Mouse (Mus musculus) MEL (cell line): ENCODE data around the gene Aph1b. TPM values are rescaled to one million over a fixed set of nuclear protein-coding genes. Genes with fewer than 3 reads are reported as not detected.

Experiments used
- DNase-seq: peaks from one replicate; pipeline ENCODE4 v3.0.0; 2011; ENCODE audit warnings: low read depth, low spot score
- H3K27ac ChIP-seq: 2 replicates; pipeline ENCODE4 v1.5.1; 2012; ENCODE audit warnings: low read depth, mild to moderate bottlenecking, control low read depth, low read length, moderate library complexity; ENCODE audit not compliant: control insufficient read depth
- H3K27me3 ChIP-seq, 2 experiments: fragments of 150-350 bp in 1 of 2; sonication (generic) in 1 of 2; 2 replicates each; pipeline ENCODE4 v1.6.1; 2012; ENCODE audit warnings: low read length in 2 of 2, mild to moderate bottlenecking in 2 of 2, improper control_type of control experiment in 1 of 2, moderate library complexity in 1 of 2; ENCODE audit not compliant: insufficient read depth in 2 of 2, control insufficient read depth in 1 of 2
- H3K36me3 ChIP-seq, 2 experiments: 2 replicates each; pipeline ENCODE4 v1.6.1; 2012 to 2014; ENCODE audit warnings: low read length in 2 of 2, improper control_type of control experiment in 1 of 2, inconsistent platforms in 1 of 2, mild to moderate bottlenecking in 1 of 2; ENCODE audit not compliant: insufficient read depth in 2 of 2, control insufficient read depth in 1 of 2
- H3K4me1 ChIP-seq, 2 experiments: fragments of 150-350 bp in 1 of 2; sonication (generic) in 1 of 2; 2 replicates each; pipeline ENCODE4 v1.6.1; 2012; ENCODE audit warnings: low read length in 2 of 2, improper control_type of control experiment in 1 of 2, mild to moderate bottlenecking in 1 of 2; ENCODE audit not compliant: insufficient read depth in 2 of 2, control insufficient read depth in 1 of 2
- H3K4me3 ChIP-seq, 2 experiments: fragments of 150-350 bp in 1 of 2; sonication (generic) in 1 of 2; 2 replicates each; pipeline ENCODE4 v1.5.1; 2012; ENCODE audit warnings: low read depth in 2 of 2, low read length in 2 of 2, mild to moderate bottlenecking in 2 of 2, moderate library complexity in 2 of 2, control low read depth in 1 of 2, improper control_type of control experiment in 1 of 2; ENCODE audit not compliant: control insufficient read depth in 1 of 2, insufficient read depth in 1 of 2
- H3K79me2 ChIP-seq: 2 replicates; pipeline ENCODE4 v1.6.1; 2012; ENCODE audit warnings: mild to moderate bottlenecking, low read length, moderate library complexity; ENCODE audit not compliant: control insufficient read depth, poor library complexity, insufficient read depth
- H3K9ac ChIP-seq: 2 replicates; pipeline ENCODE4 v1.6.1; 2012; ENCODE audit warnings: low read depth, mild to moderate bottlenecking, control low read depth, low read length, moderate library complexity; ENCODE audit not compliant: control insufficient read depth, poor library complexity, severe bottlenecking
- H3K9me3 ChIP-seq: fragments of 150-350 bp; sonication (generic); replicated peaks from 2 replicates; pipeline ENCODE4 v1.6.1; 2012; ENCODE audit warnings: mild to moderate bottlenecking, low read length, improper control_type of control experiment, moderate library complexity; ENCODE audit not compliant: insufficient read depth
- BHLHE40 ChIP-seq: IDR thresholded peaks from 2 replicates; pipeline ENCODE4 v1.6.1; 2012; ENCODE audit warnings: low read depth, mild to moderate bottlenecking, inconsistent platforms, low read length, improper control_type of control experiment, borderline replicate concordance
- CHD1 ChIP-seq: IDR thresholded peaks from 2 replicates; pipeline ENCODE4 v1.6.1; 2012; ENCODE audit warnings: low read depth, mild to moderate bottlenecking, inconsistent platforms, low read length, improper control_type of control experiment
- CTCF ChIP-seq, 3 experiments: IDR thresholded peaks in 2 of 3; conservative IDR thresholded peaks in 1 of 3; 2 replicates each; pipeline ENCODE4 v1.5.1; 2011 to 2012; ENCODE audit warnings: low read length in 3 of 3, low read depth in 2 of 3, mild to moderate bottlenecking in 2 of 3, improper control_type of control experiment in 1 of 3, inconsistent platforms in 1 of 3, mixed read lengths in 1 of 3, moderate library complexity in 1 of 3; ENCODE audit not compliant: control insufficient read depth in 1 of 3, insufficient read depth in 1 of 3, poor library complexity in 1 of 3, severe bottlenecking in 1 of 3
- E2F4 ChIP-seq: IDR thresholded peaks from 2 replicates; pipeline ENCODE4 v1.6.1; 2011; ENCODE audit warnings: low read depth, low read length, improper control_type of control experiment, borderline replicate concordance
- ELF1 ChIP-seq: IDR thresholded peaks from 2 replicates; pipeline ENCODE4 v1.6.1; 2014; ENCODE audit warnings: low read depth, mild to moderate bottlenecking, inconsistent platforms, low read length, improper control_type of control experiment, moderate library complexity
- EP300 ChIP-seq, 2 experiments: IDR thresholded peaks; 2 replicates each; pipeline ENCODE4 v1.6.1; 2011; ENCODE audit warnings: improper control_type of control experiment in 2 of 2, low read length in 2 of 2, low read depth in 1 of 2, mild to moderate bottlenecking in 1 of 2
- GABPA ChIP-seq: IDR thresholded peaks from 2 replicates; pipeline ENCODE4 v1.6.1; 2012; ENCODE audit warnings: low read depth, mild to moderate bottlenecking, inconsistent platforms, low read length, improper control_type of control experiment, moderate library complexity
- JUND ChIP-seq: IDR thresholded peaks from 2 replicates; pipeline ENCODE4 v1.6.1; 2011; ENCODE audit warnings: low read depth, mild to moderate bottlenecking, improper control_type of control experiment, low read length
- KAT2A ChIP-seq: conservative IDR thresholded peaks from 2 replicates; pipeline ENCODE4 v1.6.1; 2012; ENCODE audit warnings: low read depth, low read length, improper control_type of control experiment, inconsistent platforms
- MAZ ChIP-seq: IDR thresholded peaks from 2 replicates; pipeline ENCODE4 v1.6.1; 2012; ENCODE audit warnings: low read depth, mild to moderate bottlenecking, inconsistent platforms, low read length, improper control_type of control experiment
- MXI1 ChIP-seq: IDR thresholded peaks from 2 replicates; pipeline ENCODE4 v1.6.1; 2011; ENCODE audit warnings: mild to moderate bottlenecking, low read depth, low read length, improper control_type of control experiment
- MYB ChIP-seq: IDR thresholded peaks from 2 replicates; pipeline ENCODE4 v1.6.1; 2011; ENCODE audit warnings: mild to moderate bottlenecking, low read depth, low read length, improper control_type of control experiment
- MYC ChIP-seq: IDR thresholded peaks from 2 replicates; pipeline ENCODE4 v1.6.1; 2011; ENCODE audit warnings: low read depth, mild to moderate bottlenecking, low read length, improper control_type of control experiment, moderate library complexity
- NELFE ChIP-seq: IDR thresholded peaks from 2 replicates; pipeline ENCODE4 v1.6.1; 2011; ENCODE audit warnings: low read depth, low read length, improper control_type of control experiment
- NRF1 ChIP-seq: IDR thresholded peaks from 2 replicates; pipeline ENCODE4 v1.6.1; 2014; ENCODE audit warnings: low read depth, mild to moderate bottlenecking, inconsistent platforms, low read length, improper control_type of control experiment, moderate library complexity; ENCODE audit not compliant: poor library complexity, insufficient read depth, severe bottlenecking
- POLR2AphosphoS2 ChIP-seq: IDR thresholded peaks from 2 replicates; pipeline ENCODE4 v1.6.1; 2011; ENCODE audit warnings: low read length, improper control_type of control experiment
- POLR2AphosphoS5 ChIP-seq: IDR thresholded peaks from 2 replicates; pipeline ENCODE4 v1.6.1; 2012; ENCODE audit warnings: low read depth, borderline replicate concordance, mild to moderate bottlenecking, inconsistent platforms, low read length, moderate library complexity, mixed read lengths
- RCOR1 ChIP-seq: IDR thresholded peaks from 2 replicates; pipeline ENCODE4 v1.6.1; 2012; ENCODE audit warnings: low read depth, mild to moderate bottlenecking, inconsistent platforms, low read length, improper control_type of control experiment
- SIN3A ChIP-seq: IDR thresholded peaks from 2 replicates; pipeline ENCODE4 v1.6.1; 2012; ENCODE audit warnings: low read length, improper control_type of control experiment, inconsistent platforms
- SMC3 ChIP-seq: IDR thresholded peaks from 2 replicates; pipeline ENCODE4 v1.6.1; 2011; ENCODE audit warnings: low read depth, low read length, improper control_type of control experiment
- TAL1 ChIP-seq: IDR thresholded peaks from 2 replicates; pipeline ENCODE4 v1.6.1; 2012; ENCODE audit warnings: mild to moderate bottlenecking, inconsistent platforms, low read length, moderate library complexity, mixed read lengths
- TBP ChIP-seq: IDR thresholded peaks from 2 replicates; pipeline ENCODE4 v1.8.0; 2011; ENCODE audit warnings: low read depth, low read length, improper control_type of control experiment
- TCF12 ChIP-seq: IDR thresholded peaks from 2 replicates; pipeline ENCODE4 v1.6.1; 2014; ENCODE audit warnings: low read depth, mild to moderate bottlenecking, inconsistent platforms, low read length, improper control_type of control experiment, moderate library complexity
- USF1 ChIP-seq: IDR thresholded peaks from 2 replicates; pipeline ENCODE4 v1.6.1; 2014; ENCODE audit warnings: low read depth, mild to moderate bottlenecking, inconsistent platforms, low read length, improper control_type of control experiment, moderate library complexity
- USF2 ChIP-seq, 2 experiments: IDR thresholded peaks; 2 replicates each; pipeline ENCODE4 v1.6.1; 2011 to 2012; ENCODE audit warnings: improper control_type of control experiment in 2 of 2, low read length in 2 of 2, borderline replicate concordance in 1 of 2, inconsistent platforms in 1 of 2, low read depth in 1 of 2, mild to moderate bottlenecking in 1 of 2; ENCODE audit not compliant: insufficient read depth in 1 of 2
- ZNF384 ChIP-seq: IDR thresholded peaks from 2 replicates; pipeline ENCODE4 v1.6.1; 2012; ENCODE audit warnings: low read depth, mild to moderate bottlenecking, inconsistent platforms, low read length, improper control_type of control experiment
- polyA plus RNA-seq, 2 experiments: library from polyadenylated mRNA; stranded (reverse) in 1 of 2; unstranded in 1 of 2; fragments of >175 nt in 1 of 2; fragments of >200 nt in 1 of 2; gene quantifications; 2 replicates each; pipeline versions ENCODE4 v1.2.1 to v1.2.4; 2012; ENCODE audit warnings: low replicate concordance in 2 of 2, low read depth in 1 of 2; ENCODE audit not compliant: insufficient read length in 2 of 2, insufficient read depth in 1 of 2, missing spikeins in 1 of 2
- total RNA-seq: library from RNA; depleted of rRNA; stranded (reverse); fragments of 300-350 nt; gene quantifications from 2 replicates; pipeline ENCODE4 v1.2.3, GENCODE M21; 2012

Gene Aph1b
- total and polyA plus RNA-seq, 3 experiments = 0.04 to 0.93 TPM; not detected in 1

DNA sequence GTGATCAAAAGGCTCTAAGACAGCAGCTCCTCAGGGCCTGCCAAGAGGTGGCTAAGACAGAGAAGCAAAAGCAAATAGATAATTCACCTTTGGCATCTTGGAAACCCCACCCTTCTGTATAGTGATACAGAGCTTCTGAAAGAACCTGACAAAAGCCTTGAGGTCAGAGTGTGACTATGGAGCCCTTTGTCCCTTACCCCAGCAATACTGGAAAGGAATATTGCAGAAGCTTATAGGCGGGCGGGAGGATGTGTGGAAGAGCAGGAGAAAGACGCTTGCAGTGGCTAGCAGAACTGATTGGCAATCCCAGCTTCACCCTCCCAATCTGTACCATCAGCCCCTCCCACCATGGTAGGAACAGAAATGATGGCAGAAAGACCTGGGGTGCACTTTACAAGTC lies 59.3 kb downstream of the Aph1b start:
- no peak overlapping the region for H3K27ac ChIP-seq

DNA sequence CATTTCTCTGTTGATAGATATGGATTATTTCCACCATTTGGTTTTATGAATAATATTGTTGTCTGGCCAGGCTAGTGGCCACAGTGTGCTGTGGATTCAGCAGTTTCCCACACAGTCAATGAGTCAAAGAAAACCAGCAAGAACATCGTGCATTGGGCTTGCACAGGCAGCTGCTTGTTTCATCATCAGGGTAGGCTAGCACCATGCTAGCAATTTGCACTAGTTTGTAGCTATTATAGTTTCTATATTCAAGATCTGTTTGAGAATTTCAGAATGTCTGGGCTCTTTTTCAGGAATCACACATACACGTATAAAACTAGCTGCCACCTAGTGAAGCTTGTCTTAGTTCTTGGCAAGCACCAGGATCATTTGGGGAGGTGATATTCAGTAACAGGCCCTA lies 60.2 kb downstream of the Aph1b start:
- no peaks in the 10 kb centered on the region for H3K4me1 ChIP-seq
- no peak for TF ChIP-seq BHLHE40
- no peak for TF ChIP-seq EP300 (IDR thresholded peaks at IDR 0.05; ENCODE audit: low read depth in 1 of 2, low read length in 2 of 2)
- no peak for TF ChIP-seq E2F4
- no peak for TF ChIP-seq MYC
- TF ChIP-seq ZNF384 = no peak
- no peak for TF ChIP-seq SMC3
- TF ChIP-seq SIN3A = no peak
- TF ChIP-seq USF2 (IDR thresholded peaks at IDR 0.05; ENCODE audit: borderline replicate concordance in 1 of 2, insufficient read depth in 1 of 2, low read depth in 1 of 2, low read length in 2 of 2) = no peak
- TF ChIP-seq NRF1 = no peak
- TF ChIP-seq NELFE = no peak
- no peaks in the 10 kb centered on the region for H3K9me3 ChIP-seq
- H3K27me3 ChIP-seq = peaks cover 0 to 2% of the 10 kb centered on the region in 2 experiments; a peak in 1 of 4 replicates
- no peaks in the 10 kb centered on the region for H3K36me3 ChIP-seq
- no peak for DNase-seq
- no peak overlapping the region for H3K9ac ChIP-seq
- H3K27ac ChIP-seq = no peak overlapping the region
- H3K79me2 ChIP-seq = no peaks in the 10 kb centered on the region
- H3K4me3 ChIP-seq = no peak overlapping the region

More for the DNA sequence above, 59.3 kb downstream of the Aph1b start:
- DNase-seq = no peak
- Histone ChIP-seq H3K4me3 (no peak overlapping the region), H3K9me3 (no peaks in the 10 kb centered on the region), H3K4me1 (no peaks in the 10 kb centered on the region), H3K9ac (no peak overlapping the region), H3K27me3 (peaks cover 0 to 2% of the 10 kb centered on the region in 2 experiments; a peak in 1 of 4 replicates), H3K36me3 (no peaks in the 10 kb centered on the region), H3K79me2 (no peaks in the 10 kb centered on the region)
- TF ChIP-seq GABPA (no peak), POLR2AphosphoS5 (no peak), CHD1 (no peak), KAT2A (no peak), TCF12 (no peak), ELF1 (no peak), JUND (no peak), BHLHE40 (no peak), CTCF (IDR thresholded peaks at IDR 0.05 in 2 of 3, conservative IDR thresholded peaks at IDR 0.05 in 1 of 3; ENCODE audit: control insufficient read depth in 1 of 3, insufficient read depth in 1 of 3, low read depth in 2 of 3, low read length in 3 of 3, poor library complexity in 1 of 3, severe bottlenecking in 1 of 3) (no peak), ZNF384 (no peak), TAL1 (no peak), RCOR1 (no peak), USF1 (no peak), NELFE (no peak), MAZ (no peak), MYC (no peak), TBP (no peak), POLR2AphosphoS2 (no peak), MXI1 (no peak), MYB (no peak)
